In the genomic region with DNA sequence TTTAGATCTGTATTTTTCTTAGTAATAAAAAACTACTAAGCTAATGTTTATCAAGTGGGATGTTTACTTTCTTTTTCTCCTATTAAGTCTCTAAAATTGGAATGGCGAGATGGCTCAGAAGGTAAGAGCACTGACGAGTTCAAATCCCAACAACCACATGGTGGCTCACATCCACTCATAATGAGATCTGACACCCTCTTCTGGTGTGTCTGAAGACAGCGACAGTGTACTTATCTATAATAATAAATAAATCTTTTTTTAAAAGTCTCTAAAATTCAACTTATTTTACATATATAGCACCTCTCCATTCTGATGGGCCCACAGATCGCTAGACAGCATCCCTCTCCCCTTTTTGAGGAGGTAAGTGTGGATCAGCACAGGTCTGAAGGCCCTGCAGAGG, we compare ENCODE assay signal across 11 mouse cellular contexts. TPM values are rescaled to one million over a fixed set of nuclear protein-coding genes. Genes with fewer than 3 reads are reported as not detected.
DNase-seq lines count a peak whose midpoint lies in the region; ATAC-seq and TF ChIP-seq lines count a peak whose summit lies in the region.
"Had no signal": no experiment of that assay in that cellular context is flagged by ENCODE, and none has a peak within 500 bp of the region (broad histone marks: within the 10 kb centered on the region; RNA-seq: fewer than 3 reads in every experiment).

No protein-coding gene starts in this region.

- no peaks in the 10 kb centered on the region for H3K79me2 ChIP-seq in heart, adult 2 months (replicated peaks; ENCODE audit: control insufficient read depth, insufficient read depth, low read length)

- H3K4me3 ChIP-seq in heart, adult 2 months = no peak overlapping the region
- H3K4me3 ChIP-seq in megakaryocyte, embryonic 14.5 days (replicated peaks) = peak overlapping the region; percentile 98
- H3K4me3 ChIP-seq in limb, embryonic 15.5 days = peak overlapping the region; percentile 72
- no peak overlapping the region for H3K4me3 ChIP-seq in stomach, embryonic 16.5 days (replicated peaks; ENCODE audit: low read length)

- no peaks in the 10 kb centered on the region for H3K27me3 ChIP-seq in heart, adult 2 months (ENCODE audit: control insufficient read depth, insufficient read depth, low read length)
- H3K27me3 ChIP-seq in megakaryocyte, embryonic 14.5 days (replicated peaks) = no peaks in the 10 kb centered on the region
- no peaks in the 10 kb centered on the region for H3K27me3 ChIP-seq in limb, embryonic 15.5 days
- H3K27me3 ChIP-seq in stomach, embryonic 16.5 days (ENCODE audit: control insufficient read depth, insufficient read depth, low read length) = no peaks in the 10 kb centered on the region

- intact Hi-C loops in heart, adult 2 months (cut with DNase I) = loop anchor here (2.0 to 5.0 kb wide), 2 partner anchors 43 to 108 kb away; no protein-coding TSS in a partner anchor
- intact Hi-C loops in heart, postnatal 10 days (cut with DNase I) = loop anchor here (2.0 to 10.0 kb wide), 3 partner anchors 43 to 585 kb away; no protein-coding TSS in a partner anchor

- no peak overlapping the region for H3K9ac ChIP-seq in heart, adult 2 months (ENCODE audit: low read depth, low read length)
- H3K9ac ChIP-seq in limb, embryonic 15.5 days = no peak overlapping the region
- H3K9ac ChIP-seq in stomach, embryonic 16.5 days (ENCODE audit: low read length) = no peak overlapping the region; the same call in 1 of the 2 replicates

- ATAC-seq in megakaryocyte, adult 5-6 weeks (ENCODE audit: poor library complexity, severe bottlenecking) = no peak
- ATAC-seq in limb, embryonic 15.5 days (ENCODE audit: insufficient number of reproducible peaks, low FRiP score, low TSS enrichment, low read depth) = no peak
- ATAC-seq in stomach, embryonic 16.5 days (ENCODE audit: insufficient read depth, low FRiP score) = no peak

- no peaks in the 10 kb centered on the region for H3K9me3 ChIP-seq in megakaryocyte, embryonic 14.5 days
- H3K9me3 ChIP-seq in limb, embryonic 15.5 days = no peaks in the 10 kb centered on the region
- H3K9me3 ChIP-seq in stomach, embryonic 16.5 days (replicated peaks; ENCODE audit: control insufficient read depth, low read length) = no peaks in the 10 kb centered on the region

- TF ChIP-seq EP300 in heart, adult 2 months (IDR thresholded peaks at IDR 0.05; ENCODE audit: insufficient read depth, low read depth, low read length) = no peak

- TF ChIP-seq POLR2A in heart, adult 2 months (IDR thresholded peaks at IDR 0.05; ENCODE audit: insufficient read depth, low read depth, low read length) = no peak

- no peak for DNase-seq in heart, adult 2 months
- DNase-seq in heart, postnatal 10 days = no peak
- no peak for DNase-seq in embryo, embryonic 10 days (ENCODE audit: low spot score)
- DNase-seq in right cerebral cortex, postnatal 14 days = no peak

- peaks cover 7% of the 10 kb centered on the region for H3K4me1 ChIP-seq in heart, adult 2 months (ENCODE audit: control insufficient read depth, insufficient read depth, low read length)
- H3K4me1 ChIP-seq in megakaryocyte, embryonic 14.5 days = peaks cover 48% of the 10 kb centered on the region
- H3K4me1 ChIP-seq in limb, embryonic 15.5 days = peaks cover 20% of the 10 kb centered on the region
- peaks cover 13% of the 10 kb centered on the region; the same call in 1 of the 2 replicates for H3K4me1 ChIP-seq in stomach, embryonic 16.5 days (ENCODE audit: control insufficient read depth, insufficient read depth, low read length)

- no peak overlapping the region for H3K27ac ChIP-seq in heart, adult 2 months
- H3K27ac ChIP-seq in limb, embryonic 15.5 days = no peak overlapping the region
- H3K27ac ChIP-seq in stomach, embryonic 16.5 days (ENCODE audit: low read length) = no peak overlapping the region

- H3K4me2 ChIP-seq in limb, embryonic 15.5 days = peak overlapping the region; percentile 96; the same call in 1 of the 2 replicates
- peak overlapping the region; percentile 66; the same call in 1 of the 2 replicates for H3K4me2 ChIP-seq in stomach, embryonic 16.5 days (ENCODE audit: low read depth, low read length)

- H3K36me3 ChIP-seq in heart, adult 2 months (ENCODE audit: control insufficient read depth, insufficient read depth, low read length) = no peaks in the 10 kb centered on the region
- peaks cover 24% of the 10 kb centered on the region for H3K36me3 ChIP-seq in megakaryocyte, embryonic 14.5 days (replicated peaks; ENCODE audit: low read length)
- peaks cover 19% of the 10 kb centered on the region for H3K36me3 ChIP-seq in limb, embryonic 15.5 days
- no peaks in the 10 kb centered on the region for H3K36me3 ChIP-seq in stomach, embryonic 16.5 days (ENCODE audit: control insufficient read depth, insufficient read depth, low read length)

- WGBS in heart, adult 2 months = 65% methylated on average over 4 of the region's 4 CpGs
- WGBS in limb, embryonic 15.5 days = 58% methylated on average over 4 of the region's 4 CpGs
- 53% methylated on average over 4 of the region's 4 CpGs for WGBS in stomach, embryonic 16.5 days

- 0 out of 2 replicates have a peak, but pooled peaks have one; percentile 5 for TF ChIP-seq CTCF in heart, adult 2 months (IDR thresholded peaks at IDR 0.05)

RNA-seq across cellular contexts. Expression of a gene that starts 1.1 kb away (rescaled TPM):
- 1 to 10 TPM; 3.1 to 3.2 TPM for total RNA-seq in heart, adult 2 months (2021)
- polyA plus RNA-seq in heart, adult 2 months (2012; rRNA removed) = 4.9 and 5.0 TPM in 2 replicates
- total RNA-seq in heart, postnatal 10 days (2021) = 1 to 10 TPM; 6.6 to 7.1 TPM
- polyA plus RNA-seq in megakaryocyte, embryonic 14.5 days (2012; ENCODE audit: insufficient read depth, low replicate concordance) = 12.6 and 15.3 TPM in 2 replicates
- total RNA-seq in megakaryocyte, adult 5-6 weeks (2015) = 52.6 and 53.0 TPM in 2 replicates
- total RNA-seq in megakaryocyte, adult 5-6 weeks (2017) = 57.5 and 63.1 TPM in 2 replicates
- polyA plus RNA-seq in limb, embryonic 15.5 days (2015; fragmentation: Nextera tagmentation; extraction: Ambion mirVana) = 12.0 and 16.6 TPM in 2 replicates
- polyA plus RNA-seq in stomach, embryonic 16.5 days (2015; fragmentation: Nextera tagmentation; extraction: Ambion mirVana) = 14.7 and 14.8 TPM in 2 replicates

RNA-seq across cellular contexts. Expression of a gene that starts 1.2 kb away (rescaled TPM):
- 10 to 100 TPM; 58.6 to 65.4 TPM for total RNA-seq in heart, adult 2 months (2021)
- polyA plus RNA-seq in heart, adult 2 months (2012; rRNA removed) = 161 and 207 TPM in 2 replicates
- 10 to 100 TPM; 54.7 to 57.4 TPM for total RNA-seq in heart, postnatal 10 days (2021)
- 2.2 TPM in 1 of 2 replicates, not detected in the other for polyA plus RNA-seq in megakaryocyte, embryonic 14.5 days (2012; ENCODE audit: insufficient read depth, low replicate concordance)
- total RNA-seq in megakaryocyte, adult 5-6 weeks (2015) = 85.8 and 88.2 TPM in 2 replicates
- total RNA-seq in megakaryocyte, adult 5-6 weeks (2017) = 33.0 and 37.6 TPM in 2 replicates
- 48.9 and 60.1 TPM in 2 replicates for polyA plus RNA-seq in limb, embryonic 15.5 days (2015; fragmentation: Nextera tagmentation; extraction: Ambion mirVana)
- 41.4 and 50.6 TPM in 2 replicates for polyA plus RNA-seq in stomach, embryonic 16.5 days (2015; fragmentation: Nextera tagmentation; extraction: Ambion mirVana)

RNA-seq across cellular contexts. Expression of a gene that starts 12.3 kb away (rescaled TPM):
- under 1 TPM in 1 of 2 experiments, not detected in 1; 0.52 TPM for total RNA-seq in heart, adult 2 months (2021)
- 0.10 TPM in 1 of 2 replicates, not detected in the other for polyA plus RNA-seq in heart, adult 2 months (2012; rRNA removed)
- total RNA-seq in heart, postnatal 10 days (2021) = not detected
- 0.25 TPM in 1 of 2 replicates, not detected in the other for polyA plus RNA-seq in megakaryocyte, embryonic 14.5 days (2012; ENCODE audit: insufficient read depth, low replicate concordance)
- 0.27 TPM in 1 of 2 replicates, not detected in the other for total RNA-seq in megakaryocyte, adult 5-6 weeks (2015)
- not detected in 2 replicates for total RNA-seq in megakaryocyte, adult 5-6 weeks (2017)
- not detected in 2 replicates for polyA plus RNA-seq in limb, embryonic 15.5 days (2015; fragmentation: Nextera tagmentation; extraction: Ambion mirVana)
- polyA plus RNA-seq in stomach, embryonic 16.5 days (2015; fragmentation: Nextera tagmentation; extraction: Ambion mirVana) = not detected in 2 replicates
- total RNA-seq: layer of hippocampus, postnatal 14 days had no signal
- polyA plus RNA-seq: frontal cortex, adult 2 months; testis, adult 2 months had no signal

RNA-seq across cellular contexts. Expression of a gene that starts 33.5 kb away (rescaled TPM):
- total RNA-seq in heart, adult 2 months (2021) = 10 to 100 TPM; 36.6 to 38.5 TPM
- polyA plus RNA-seq in heart, adult 2 months (2012; rRNA removed) = 42.1 and 45.1 TPM in 2 replicates
- 10 to 100 TPM; 37.9 to 41.8 TPM for total RNA-seq in heart, postnatal 10 days (2021)
- 257 and 338 TPM in 2 replicates for polyA plus RNA-seq in megakaryocyte, embryonic 14.5 days (2012; ENCODE audit: insufficient read depth, low replicate concordance)
- 272 and 308 TPM in 2 replicates for total RNA-seq in megakaryocyte, adult 5-6 weeks (2015)
- total RNA-seq in megakaryocyte, adult 5-6 weeks (2017) = 132 and 149 TPM in 2 replicates
- polyA plus RNA-seq in limb, embryonic 15.5 days (2015; fragmentation: Nextera tagmentation; extraction: Ambion mirVana) = 268 and 295 TPM in 2 replicates
- polyA plus RNA-seq in stomach, embryonic 16.5 days (2015; fragmentation: Nextera tagmentation; extraction: Ambion mirVana) = 335 and 345 TPM in 2 replicates

RNA-seq across cellular contexts. Expression of a gene that starts 42.4 kb away (rescaled TPM):
- 1 to 10 TPM; 2.0 to 2.7 TPM for total RNA-seq in heart, adult 2 months (2021)
- polyA plus RNA-seq in heart, adult 2 months (2012; rRNA removed) = 3.2 and 3.5 TPM in 2 replicates
- total RNA-seq in heart, postnatal 10 days (2021) = 10 to 100 TPM in 1 of 2 experiments, 1 to 10 TPM in 1; 9.7 to 14.0 TPM
- polyA plus RNA-seq in megakaryocyte, embryonic 14.5 days (2012; ENCODE audit: insufficient read depth, low replicate concordance) = 68.9 and 81.7 TPM in 2 replicates
- total RNA-seq in megakaryocyte, adult 5-6 weeks (2015) = 41.7 and 41.9 TPM in 2 replicates
- total RNA-seq in megakaryocyte, adult 5-6 weeks (2017) = 28.4 and 34.1 TPM in 2 replicates
- polyA plus RNA-seq in limb, embryonic 15.5 days (2015; fragmentation: Nextera tagmentation; extraction: Ambion mirVana) = 31.8 and 36.1 TPM in 2 replicates
- polyA plus RNA-seq in stomach, embryonic 16.5 days (2015; fragmentation: Nextera tagmentation; extraction: Ambion mirVana) = 28.4 and 28.5 TPM in 2 replicates

Comparison
In these comparisons a context has a peak if more than half of its experiments do, and no peak if none do; other contexts are left out.
1. H3K4me3 ChIP-seq: peak in megakaryocyte, embryonic 14.5 days (single experiment) and limb, embryonic 15.5 days (single experiment); none in heart, adult 2 months (single experiment) and stomach, embryonic 16.5 days (single experiment).
2. RNA of a gene that starts 1.2 kb away (polyA plus RNA-seq): 161 to 207 TPM in heart, adult 2 months, 48.9 to 60.1 TPM in limb, embryonic 15.5 days and 41.4 to 50.6 TPM in stomach, embryonic 16.5 days; 2.2 TPM in megakaryocyte, embryonic 14.5 days; every median in the first group is over 10 times any median in the second.